Mouse (Mus musculus) limb, embryonic 11.5 days (tissue): ENCODE measurements around the gene Cd55. TPM values are rescaled to one million over a fixed set of nuclear protein-coding genes. Genes with fewer than 3 reads are reported as not detected.

Experiments
- polyA plus RNA-seq: library from polyadenylated mRNA; unstranded; fragments of >200 nt; fragmentation: Nextera tagmentation; extraction: Ambion mirVana; gene quantifications from 2 replicates; pipeline ENCODE4 v1.2.1, GENCODE M21; 2014

Gene Cd55
- polyA plus RNA-seq, 1 experiment from 2014 or later, result 1.6 TPM

Other genes starting within 250 kb of the Cd55 start
- not detected in 2 replicates for gene Cd55b, start 39.7 kb downstream of the Cd55 start, polyA plus RNA-seq
- not detected in 2 replicates for gene Zp3r, start 166.9 kb upstream of the Cd55 start, polyA plus RNA-seq
- gene C4bp, start 198.9 kb upstream of the Cd55 start, polyA plus RNA-seq, result not detected in 2 replicates